Mouse (Mus musculus): Measurements from ENCODE around the gene Arglu1. TPM values are rescaled to one million over a fixed set of nuclear protein-coding genes. Genes with fewer than 3 reads are reported as not detected.

Arglu1 gene
- polyA plus RNA-seq, 1 experiment from 2014 or later = 121 TPM

DNA sequence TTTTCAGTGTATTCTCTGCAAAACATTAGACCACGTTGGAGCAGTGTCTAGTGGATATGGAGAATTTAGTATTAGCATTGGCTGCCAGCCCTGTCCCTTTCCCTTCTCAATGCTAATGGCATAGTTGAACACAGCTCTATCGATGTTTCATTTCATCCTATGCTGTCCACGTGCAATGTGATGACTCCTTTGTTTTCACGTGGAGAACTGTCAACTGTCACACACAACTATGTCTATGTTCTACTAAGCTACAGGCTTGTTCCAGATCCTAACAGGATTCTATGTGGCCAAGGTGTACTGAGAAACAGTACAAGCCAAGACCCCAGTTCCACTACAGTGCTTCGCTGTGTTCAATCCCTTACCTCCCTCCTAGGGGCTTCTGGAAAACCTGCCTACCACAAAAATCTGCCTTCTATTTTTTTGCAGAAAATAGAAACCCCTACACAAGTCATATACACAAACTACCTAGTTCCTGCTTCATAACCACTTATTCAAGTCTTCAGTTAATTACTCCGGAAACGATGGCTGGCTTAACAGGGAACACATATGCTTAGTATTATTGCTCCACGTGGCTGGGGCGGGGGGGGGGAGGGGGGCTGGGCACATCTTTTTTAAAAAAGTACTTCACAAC is 1.4 kb downstream of the Arglu1 start:
- no peaks in the 10 kb centered on the region for H3K27me3 ChIP-seq
- DNase-seq (ENCODE audit: low read depth, low spot score) (no peak), ATAC-seq (no peak)
- CTCF ChIA-PET = no interaction called here
- no peak for TF ChIP-seq CTCF (IDR thresholded peaks at IDR 0.05)
- POLR2A ChIA-PET = no interaction called here
- in situ Hi-C loops (cut with MboI; ENCODE audit: low pct_unique_long_range_greater_than_20kb) = no loop called here

DNA sequence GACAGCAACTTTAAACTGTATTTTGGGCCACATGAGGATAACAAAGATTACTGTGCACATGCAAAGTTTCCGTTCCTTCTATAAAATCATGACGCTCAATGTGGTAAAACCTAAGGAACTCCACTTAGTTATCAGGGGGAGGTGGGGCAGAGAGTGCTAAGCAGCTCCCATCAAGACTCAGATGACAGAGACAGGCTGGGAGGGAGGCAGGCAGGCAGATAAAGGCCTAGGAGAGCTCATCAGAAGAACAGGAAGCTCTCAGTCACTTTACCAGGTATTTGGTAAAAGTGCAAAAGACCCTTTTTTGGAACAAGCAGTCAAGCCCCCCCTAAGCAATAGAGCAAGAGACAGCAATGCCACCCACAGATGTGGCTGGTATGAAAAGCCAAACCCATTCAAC is 4.8 kb downstream of the Arglu1 start:
- no peak for ATAC-seq
- TF ChIP-seq CTCF (IDR thresholded peaks at IDR 0.05) = no peak
- in situ Hi-C loops (cut with MboI; ENCODE audit: low pct_unique_long_range_greater_than_20kb) = no loop called here

DNA sequence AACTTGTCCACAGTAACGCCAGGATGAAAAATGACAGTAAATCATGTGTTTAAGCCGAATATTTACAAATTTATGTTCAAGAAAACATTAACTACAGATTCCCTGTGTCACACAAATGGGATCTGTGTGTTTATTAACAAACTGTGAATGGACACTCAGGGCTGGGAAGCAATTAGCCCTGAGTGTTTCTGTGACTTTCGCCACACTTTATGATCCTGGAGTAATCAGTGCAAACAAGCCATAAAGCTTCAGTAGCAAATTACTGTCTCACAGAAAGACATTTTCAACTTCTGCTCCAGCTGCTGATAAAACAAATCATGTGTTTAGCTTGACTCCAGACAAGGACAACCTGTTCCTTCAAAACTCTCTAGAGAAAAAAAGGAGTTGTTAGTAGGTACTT is 7.6 kb downstream of the Arglu1 start:
- no peaks in the 10 kb centered on the region for H3K27me3 ChIP-seq
- no peak for TF ChIP-seq CTCF (IDR thresholded peaks at IDR 0.05)
- ChIA-PET POLR2A (no interaction called here), CTCF (interaction anchor here (1.5 kb wide), 1 partner anchor 311 kb away, joined by 3 read pairs; no protein-coding TSS in a partner anchor)
- in situ Hi-C loops (cut with MboI; ENCODE audit: low pct_unique_long_range_greater_than_20kb) = no loop called here
- ATAC-seq = no peak
- no peak for DNase-seq (ENCODE audit: low read depth, low spot score)

More for the DNA sequence above, 4.8 kb downstream of the Arglu1 start:
- ChIA-PET CTCF (interaction anchor here (0.8 to 1.0 kb wide), 3 partner anchors 10 to 20 kb away, joined by 3 read pairs; no protein-coding TSS in a partner anchor), POLR2A (interaction anchor here (0.7 kb wide), 2 partner anchors 10 to 303 kb away, joined by 3 to 5 read pairs; no protein-coding TSS in a partner anchor)
- no peak for DNase-seq (ENCODE audit: low read depth, low spot score)
- H3K27me3 ChIP-seq = no peaks in the 10 kb centered on the region

DNA sequence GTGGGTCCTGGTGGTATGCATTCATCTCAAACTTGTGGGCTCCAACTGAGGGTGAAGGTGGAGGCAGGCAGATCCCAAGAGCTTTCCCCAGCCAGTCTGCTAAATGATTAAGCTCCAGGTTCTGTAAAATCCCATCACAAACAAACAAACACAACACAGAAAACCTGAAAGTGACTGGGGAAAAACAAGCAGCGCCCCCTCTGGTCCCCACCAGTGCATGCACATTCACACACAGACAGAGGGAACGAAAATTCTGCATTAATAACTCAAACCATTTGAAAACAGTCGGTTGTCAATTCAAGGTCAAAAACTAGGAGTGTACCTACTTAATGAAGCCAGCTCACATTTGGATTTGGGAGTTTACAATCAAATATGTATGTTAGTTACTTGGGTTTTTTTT is 12.1 kb downstream of the Arglu1 start:
- ATAC-seq (no peak), DNase-seq (ENCODE audit: low read depth, low spot score) (no peak)
- POLR2A ChIA-PET = no interaction called here
- in situ Hi-C loops (cut with MboI; ENCODE audit: low pct_unique_long_range_greater_than_20kb) = no loop called here
- CTCF ChIA-PET = no interaction called here
- no peaks in the 10 kb centered on the region for H3K27me3 ChIP-seq
- TF ChIP-seq CTCF (IDR thresholded peaks at IDR 0.05) = peak; percentile 42

- POLR2A ChIA-PET = interaction anchor here (0.6 kb wide), 1 partner anchor 11 kb away, joined by 3 read pairs; no protein-coding TSS in a partner anchor
- CTCF ChIA-PET = interaction anchor here (1.3 kb wide), 1 partner anchor 11 kb away, joined by 3 read pairs; no protein-coding TSS in a partner anchor
- H3K27me3 ChIP-seq = no peaks in the 10 kb centered on the region
- ATAC-seq = no peak
- in situ Hi-C loops (cut with MboI; ENCODE audit: low pct_unique_long_range_greater_than_20kb) = loop anchor here (5.0 kb wide), 2 partner anchors 317 to 497 kb away; no protein-coding TSS in a partner anchor
- no peak for DNase-seq (ENCODE audit: low read depth, low spot score)
- no peak for TF ChIP-seq CTCF (IDR thresholded peaks at IDR 0.05)
Measured at GRCm38 (mm10) chr8:8674864-8675263, 15.5 kb downstream of the Arglu1 start.

DNA sequence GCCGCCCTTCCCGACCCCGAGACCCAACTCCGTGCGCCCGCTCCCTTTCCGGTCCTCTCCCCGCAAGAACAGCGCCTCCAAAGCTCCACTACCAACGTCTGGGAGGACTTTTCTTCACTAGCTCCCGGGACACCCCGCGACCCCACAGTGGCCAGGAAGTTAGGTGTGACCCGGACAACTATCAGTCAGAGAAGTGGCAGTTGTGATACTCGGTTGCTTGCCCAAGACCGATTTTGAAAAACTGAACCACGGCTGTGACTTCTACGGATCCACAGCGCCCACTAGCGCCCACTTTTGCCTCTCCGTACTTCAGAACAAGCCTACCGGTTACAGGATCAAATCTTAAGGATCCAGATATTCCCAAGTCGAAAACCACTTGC is 28.6 kb downstream of the Arglu1 start:
- TF ChIP-seq CTCF (IDR thresholded peaks at IDR 0.05) = no peak
- ATAC-seq = peak; percentile 41

DNA sequence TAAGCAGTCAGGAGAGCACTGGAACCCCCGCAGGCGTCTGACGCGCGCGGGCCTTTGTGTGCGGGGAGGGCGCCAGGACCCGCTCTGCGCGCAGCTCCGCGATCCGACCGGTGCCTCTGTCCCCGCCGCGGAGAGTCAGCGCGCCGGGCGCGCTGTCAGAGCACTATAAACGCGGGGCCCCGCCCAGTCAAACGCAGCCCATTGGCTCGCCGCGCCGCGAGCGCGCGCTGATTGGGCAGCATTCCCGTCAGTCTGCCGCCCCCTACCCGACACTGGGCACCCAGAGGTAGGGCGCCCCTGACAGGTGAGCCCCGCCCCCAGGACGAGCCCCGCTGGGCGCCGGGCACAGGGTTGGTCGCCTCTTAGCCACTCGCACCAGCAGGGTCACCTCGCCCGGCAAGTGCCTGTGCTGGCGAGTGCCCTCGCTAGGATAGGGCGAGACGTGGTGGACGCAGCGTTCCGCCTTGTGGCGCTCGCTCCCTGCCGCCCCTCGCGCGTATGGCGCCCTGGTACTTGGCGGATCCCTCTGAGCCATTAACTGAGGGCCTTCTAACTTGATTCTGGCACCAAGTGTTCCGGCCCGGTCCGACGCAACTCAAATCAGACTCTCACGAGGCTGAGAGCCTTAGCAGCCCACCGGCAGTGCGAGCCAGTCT is 29.1 kb downstream of the Arglu1 start, which contains the start of gene Efnb2:
Gene Efnb2, minus strand, starts transcription at position 140 of the 656 bp plus-strand sequence.
- ATAC-seq = peak; percentile 89
- POLR2A ChIA-PET = no interaction called here
- no peak for DNase-seq (ENCODE audit: low read depth, low spot score)
- no peak for TF ChIP-seq CTCF (IDR thresholded peaks at IDR 0.05)
- no peaks in the 10 kb centered on the region for H3K27me3 ChIP-seq
- CTCF ChIA-PET = interaction anchor here (1.8 to 1.9 kb wide), 3 partner anchors 332 to 513 kb away, joined by 6 to 16 read pairs (median 9); no protein-coding TSS in a partner anchor
- in situ Hi-C loops (cut with MboI; ENCODE audit: low pct_unique_long_range_greater_than_20kb) = no loop called here

More for the DNA sequence above, 28.6 kb downstream of the Arglu1 start:
- ChIA-PET POLR2A (no interaction called here), CTCF (interaction anchor here (1.8 to 1.9 kb wide), 3 partner anchors 331 to 513 kb away, joined by 6 to 16 read pairs (median 9); no protein-coding TSS in a partner anchor)
- H3K27me3 ChIP-seq = no peaks in the 10 kb centered on the region
- DNase-seq (ENCODE audit: low read depth, low spot score) = no peak
- in situ Hi-C loops (cut with MboI; ENCODE audit: low pct_unique_long_range_greater_than_20kb) = no loop called here

- TF ChIP-seq CTCF (IDR thresholded peaks at IDR 0.05) = no peak
- in situ Hi-C loops (cut with MboI; ENCODE audit: low pct_unique_long_range_greater_than_20kb) = no loop called here
- DNase-seq (ENCODE audit: low read depth, low spot score) = no peak
- H3K27me3 ChIP-seq = no peaks in the 10 kb centered on the region
- ChIA-PET POLR2A (no interaction called here), CTCF (interaction anchor here (0.9 to 1.9 kb wide), 2 partner anchors 332 to 514 kb away, joined by 4 to 9 read pairs; no protein-coding TSS in a partner anchor)
- ATAC-seq = peak; percentile 17
Measured at GRCm38 (mm10) chr8:8660307-8661098, 29.8 kb downstream of the Arglu1 start.

DNA sequence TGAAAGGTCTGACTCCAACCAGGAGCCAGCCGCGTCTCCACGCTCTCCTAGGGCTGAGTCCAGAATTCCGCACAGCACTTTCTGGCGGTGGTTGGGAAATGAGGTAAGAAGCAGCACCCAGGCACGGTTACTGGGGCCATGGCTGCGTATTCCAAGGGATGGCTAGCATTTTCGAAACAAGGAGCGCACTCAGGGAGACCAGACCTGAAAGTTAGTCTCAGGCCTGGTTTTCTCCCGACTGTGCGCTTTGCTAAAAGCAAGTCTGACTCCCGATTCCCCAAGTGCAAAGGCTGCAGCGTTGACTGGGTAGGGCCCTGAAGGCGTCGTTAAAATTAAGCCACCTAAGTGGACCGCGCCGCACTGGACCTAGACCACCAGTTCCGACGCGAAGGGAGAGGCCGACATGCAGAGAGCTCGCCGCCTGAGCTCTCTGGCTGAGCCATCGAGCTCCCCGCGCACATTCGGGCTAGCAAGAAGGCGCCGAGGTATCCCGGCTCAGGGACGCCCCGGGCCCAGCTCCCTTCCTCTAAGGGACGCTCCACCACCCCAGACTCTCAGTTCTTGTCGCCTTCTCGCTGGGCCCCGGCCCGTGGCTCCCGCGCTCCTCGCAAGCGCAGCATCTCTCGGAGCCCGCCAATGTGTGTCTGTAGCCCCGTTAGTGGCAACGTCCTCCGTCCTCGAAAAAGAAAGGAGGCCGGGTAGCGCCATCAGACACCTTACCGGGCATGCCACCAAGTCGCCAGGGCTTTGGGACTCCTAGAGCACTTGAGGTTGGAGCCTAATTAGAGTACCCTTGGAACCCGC is 30.6 kb downstream of the Arglu1 start:
- CTCF ChIA-PET = interaction anchor here (0.9 kb wide), 1 partner anchor 333 kb away, joined by 4 read pairs; no protein-coding TSS in a partner anchor

More for the DNA sequence above, 30.6 kb downstream of the Arglu1 start:
- DNase-seq (ENCODE audit: low read depth, low spot score) (no peak), ATAC-seq (peak; percentile 7)
- in situ Hi-C loops (cut with MboI; ENCODE audit: low pct_unique_long_range_greater_than_20kb) = loop anchor here (10.0 kb wide), 3 partner anchors 385 to 1875 kb away; no protein-coding TSS in a partner anchor
- H3K27me3 ChIP-seq = no peaks in the 10 kb centered on the region
- POLR2A ChIA-PET = interaction anchor here (0.6 kb wide), 1 partner anchor 333 kb away, joined by 5 read pairs; no protein-coding TSS in a partner anchor
- TF ChIP-seq CTCF (IDR thresholded peaks at IDR 0.05) = no peak

Data from Patski (cell line).